Mouse (Mus musculus) hindbrain, embryonic 14.5 days (tissue): ENCODE measurements at regions not wholly inside any gene's neighbourhood (a gene's known extent, or its start where the extent isn't known, plus 50 kb on each side); places are given as distances from the start of the nearest gene placed in this dataset.

Source experiments
- ATAC-seq: fragments of 200-750 bp; cut with Nextera tagmentation; 2 replicates; pipeline ENCODE4 v1.8.0; 2017; ENCODE audit warnings: moderate number of reproducible peaks, mild to moderate bottlenecking, moderate TSS enrichment, moderate library complexity; ENCODE audit not compliant: low FRiP score
- DNase-seq: peaks from one replicate; pipeline ENCODE4 v3.0.0-alpha.2; 2015; ENCODE audit warnings: low spot score
- H3K27ac ChIP-seq: fragments of 300-500 bp; sonication (generic); 2 replicates; pipeline ENCODE4 v1.5.1; 2014; ENCODE audit warnings: mild to moderate bottlenecking, moderate library complexity
- H3K27me3 ChIP-seq: fragments of 300-500 bp; sonication (generic); 2 replicates; pipeline ENCODE4 v1.6.1; 2014; ENCODE audit warnings: mild to moderate bottlenecking, low read length, mixed read lengths; ENCODE audit not compliant: control insufficient read depth, insufficient read depth
- H3K36me3 ChIP-seq: fragments of 300-500 bp; sonication (generic); replicated peaks from 2 replicates; pipeline ENCODE4 v1.6.1; 2014; ENCODE audit not compliant: control insufficient read depth, insufficient read depth
- H3K4me1 ChIP-seq: fragments of 300-500 bp; sonication (generic); replicated peaks from 2 replicates; pipeline ENCODE4 v1.6.1; 2014; ENCODE audit warnings: antibody characterized with exemption, low read length, mixed read lengths; ENCODE audit not compliant: control insufficient read depth, insufficient read depth
- H3K4me2 ChIP-seq: fragments of 300-500 bp; sonication (generic); replicated peaks from 2 replicates; pipeline ENCODE4 v1.6.1; 2014; ENCODE audit warnings: mild to moderate bottlenecking, moderate library complexity
- H3K4me3 ChIP-seq: fragments of 300-500 bp; sonication (generic); replicated peaks from 2 replicates; pipeline ENCODE4 v1.5.1; 2014; ENCODE audit warnings: mild to moderate bottlenecking, low read length
- H3K9ac ChIP-seq: fragments of 300-500 bp; sonication (generic); 2 replicates; pipeline ENCODE4 v1.6.1; 2014
- H3K9me3 ChIP-seq: fragments of 300-500 bp; sonication (generic); 2 replicates; pipeline ENCODE4 v1.6.1; 2016; ENCODE audit warnings: low read length; ENCODE audit not compliant: control insufficient read depth
- WGBS: fragments of 180-500 bp; shearing (Covaris S2); extraction: QIAGEN DNeasy Blood & Tissue Kit; methylation state at CpG from one replicate; pipeline ENCODE4 v1.1.7; 2014; 5-methylcytosine and 5-hydroxymethylcytosine counted together

GRCm38 (mm10) chr16:74714950-74715349, 303.3 kb upstream of the Robo2 start:
- Histone ChIP-seq H3K4me2 (no peak overlapping the region), H3K27me3 (no peaks in the 10 kb centered on the region), H3K9me3 (no peaks in the 10 kb centered on the region), H3K4me1 (no peaks in the 10 kb centered on the region), H3K9ac (no peak overlapping the region), H3K27ac (no peak overlapping the region), H3K36me3 (no peaks in the 10 kb centered on the region), H3K4me3 (no peak overlapping the region)
- 92% methylated on average over 1 of the region's 1 CpGs for WGBS
- DNase-seq, result no peak
- ATAC-seq, result no peak

- ATAC-seq, result no peak
- Histone ChIP-seq H3K9ac (no peak overlapping the region), H3K4me2 (no peak overlapping the region), H3K27ac (no peak overlapping the region), H3K4me3 (no peak overlapping the region), H3K36me3 (no peaks in the 10 kb centered on the region), H3K9me3 (no peaks in the 10 kb centered on the region), H3K4me1 (no peaks in the 10 kb centered on the region), H3K27me3 (no peaks in the 10 kb centered on the region)
- DNase-seq, result no peak
- 88% methylated on average over 6 of the region's 6 CpGs for WGBS
Observed at GRCm38 (mm10) chr16:74712515-74712914, 300.9 kb upstream of the Robo2 start.

- DNase-seq (no peak), ATAC-seq (no peak)
- H3K4me3 ChIP-seq, result no peak overlapping the region
- H3K4me2 ChIP-seq, result no peak overlapping the region
- H3K4me1 ChIP-seq, result no peaks in the 10 kb centered on the region
- H3K36me3 ChIP-seq, result no peaks in the 10 kb centered on the region
- no peaks in the 10 kb centered on the region for H3K9me3 ChIP-seq
- WGBS, result 88% methylated on average over 3 of the region's 3 CpGs
- H3K27ac ChIP-seq, result no peak overlapping the region
- H3K9ac ChIP-seq, result no peak overlapping the region
- no peaks in the 10 kb centered on the region for H3K27me3 ChIP-seq
Observed at GRCm38 (mm10) chr16:74702067-74702466, 290.4 kb upstream of the Robo2 start.

- Histone ChIP-seq H3K9me3 (no peaks in the 10 kb centered on the region), H3K27ac (no peak overlapping the region), H3K27me3 (no peaks in the 10 kb centered on the region), H3K4me2 (no peak overlapping the region), H3K4me3 (no peak overlapping the region), H3K36me3 (no peaks in the 10 kb centered on the region), H3K4me1 (no peaks in the 10 kb centered on the region), H3K9ac (no peak overlapping the region)
- WGBS, result 47% methylated on average over 3 of the region's 3 CpGs
- ATAC-seq (no peak), DNase-seq (peak; percentile 40)
Observed at GRCm38 (mm10) chr16:74683371-74683770, 271.7 kb upstream of the Robo2 start.

- ATAC-seq, result no peak
- H3K4me3 ChIP-seq, result no peak overlapping the region
- H3K9me3 ChIP-seq, result no peaks in the 10 kb centered on the region
- DNase-seq, result no peak
- no peaks in the 10 kb centered on the region for H3K4me1 ChIP-seq
- no peaks in the 10 kb centered on the region for H3K36me3 ChIP-seq
- H3K9ac ChIP-seq, result no peak overlapping the region
- H3K27ac ChIP-seq, result no peak overlapping the region
- no peaks in the 10 kb centered on the region for H3K27me3 ChIP-seq
- H3K4me2 ChIP-seq, result no peak overlapping the region
Observed at GRCm38 (mm10) chr16:74675586-74675985, 264.0 kb upstream of the Robo2 start.

GRCm38 (mm10) chr16:74671466-74671865, 259.8 kb upstream of the Robo2 start:
- Histone ChIP-seq H3K27me3 (no peaks in the 10 kb centered on the region), H3K4me3 (no peak overlapping the region), H3K9ac (no peak overlapping the region), H3K27ac (no peak overlapping the region), H3K4me2 (no peak overlapping the region), H3K9me3 (no peaks in the 10 kb centered on the region), H3K36me3 (no peaks in the 10 kb centered on the region), H3K4me1 (no peaks in the 10 kb centered on the region)
- ATAC-seq (no peak), DNase-seq (no peak)
- 72% methylated on average over 3 of the region's 3 CpGs for WGBS

GRCm38 (mm10) chr16:74664337-74664736, 252.7 kb upstream of the Robo2 start:
- 72% methylated on average over 1 of the region's 1 CpGs for WGBS
- Histone ChIP-seq H3K4me2 (no peak overlapping the region), H3K4me1 (no peaks in the 10 kb centered on the region), H3K36me3 (no peaks in the 10 kb centered on the region), H3K27me3 (no peaks in the 10 kb centered on the region), H3K9me3 (no peaks in the 10 kb centered on the region), H3K4me3 (no peak overlapping the region), H3K27ac (no peak overlapping the region), H3K9ac (no peak overlapping the region)
- ATAC-seq, result no peak
- no peak for DNase-seq

- Histone ChIP-seq H3K27me3 (no peaks in the 10 kb centered on the region), H3K4me2 (no peak overlapping the region), H3K4me3 (no peak overlapping the region), H3K27ac (no peak overlapping the region), H3K9me3 (no peaks in the 10 kb centered on the region), H3K9ac (no peak overlapping the region), H3K4me1 (no peaks in the 10 kb centered on the region), H3K36me3 (no peaks in the 10 kb centered on the region)
- DNase-seq (no peak), ATAC-seq (no peak)
- 57% methylated on average over 3 of the region's 3 CpGs for WGBS
Observed at GRCm38 (mm10) chr16:74651244-74651643, 239.6 kb upstream of the Robo2 start.

GRCm38 (mm10) chr16:74649207-74649606, 237.6 kb upstream of the Robo2 start:
- DNase-seq, result no peak
- H3K4me1 ChIP-seq, result no peaks in the 10 kb centered on the region
- H3K36me3 ChIP-seq, result no peaks in the 10 kb centered on the region
- 91% methylated on average over 2 of the region's 2 CpGs for WGBS
- no peak overlapping the region for H3K9ac ChIP-seq
- no peak for ATAC-seq
- no peaks in the 10 kb centered on the region for H3K27me3 ChIP-seq
- no peak overlapping the region for H3K27ac ChIP-seq
- no peak overlapping the region for H3K4me2 ChIP-seq
- no peak overlapping the region for H3K4me3 ChIP-seq
- no peaks in the 10 kb centered on the region for H3K9me3 ChIP-seq

- Histone ChIP-seq H3K4me2 (no peak overlapping the region), H3K36me3 (no peaks in the 10 kb centered on the region), H3K4me1 (no peaks in the 10 kb centered on the region), H3K4me3 (no peak overlapping the region), H3K27ac (no peak overlapping the region), H3K27me3 (no peaks in the 10 kb centered on the region), H3K9me3 (no peaks in the 10 kb centered on the region), H3K9ac (no peak overlapping the region)
- ATAC-seq (no peak), DNase-seq (no peak)
Observed at GRCm38 (mm10) chr16:74648384-74648783, 236.8 kb upstream of the Robo2 start.
